Mouse (Mus musculus): ENCODE measurements around the gene Snx15.

The Snx15 gene

GRCm38 (mm10) chr19:6118677-6119185 lies 9.4 kb downstream of the Snx15 start:
- DNase-seq = no peak

GRCm38 (mm10) chr19:6117986-6118676 lies 10.0 kb downstream of the Snx15 start, which contains the start of gene Sac3d1:
Gene Sac3d1 (minus strand): TSS chr19:6118650.
- DNase-seq = peak; percentile 85 to 92

- no peak for DNase-seq
Observed at GRCm38 (mm10) chr19:6117346-6117985, 10.6 kb downstream of the Snx15 start.

- DNase-seq = peak in 1 of 2 experiments; percentile 68
Observed at GRCm38 (mm10) chr19:6116113-6116850, 11.8 kb downstream of the Snx15 start.

- DNase-seq = peak in 1 of 2 experiments; percentile 46
Observed at GRCm38 (mm10) chr19:6113116-6113515, 15.0 kb downstream of the Snx15 start.

GRCm38 (mm10) chr19:6105586-6105985 lies 22.5 kb downstream of the Snx15 start, which contains the start of gene Naaladl1:
Gene Naaladl1 (plus strand): TSS chr19:6105782.
- peak in 1 of 2 experiments; percentile 24 for DNase-seq

- DNase-seq = no peak
Observed at GRCm38 (mm10) chr19:6104476-6104875, 23.6 kb downstream of the Snx15 start.

- no peak for DNase-seq
Observed at GRCm38 (mm10) chr19:6102169-6102853, 25.8 kb downstream of the Snx15 start.

- DNase-seq = no peak
Observed at GRCm38 (mm10) chr19:6101186-6101585, 26.9 kb downstream of the Snx15 start.

GRCm38 (mm10) chr19:6097847-6098246 lies 30.3 kb downstream of the Snx15 start:
- DNase-seq = no peak

GRCm38 (mm10) chr19:6094119-6094518 lies 34.0 kb downstream of the Snx15 start, which contains the start of gene AC131692.1:
Gene AC131692.1 (plus strand): TSS chr19:6094419.
- no peak for DNase-seq

GRCm38 (mm10) chr19:6088841-6089240 lies 39.3 kb downstream of the Snx15 start:
- DNase-seq = no peak

- DNase-seq = peak in 1 of 2 experiments; percentile 53
Observed at GRCm38 (mm10) chr19:6085417-6085879, 42.7 kb downstream of the Snx15 start.

GRCm38 (mm10) chr19:6084478-6085248 lies 43.4 kb downstream of the Snx15 start, which contains the start of the genes Zfpl1 and Cdca5:
Gene Zfpl1 (minus strand): TSS chr19:6084956.
Gene Cdca5 (plus strand): TSS chr19:6084983.
- peak; percentile 97 for DNase-seq

- no peak for DNase-seq
Observed at GRCm38 (mm10) chr19:6082156-6082555, 45.9 kb downstream of the Snx15 start, which contains the start of gene Gm28374. Gene Gm28374 (minus strand): TSS chr19:6082256.

GRCm38 (mm10) chr19:6079983-6080480 lies 48.1 kb downstream of the Snx15 start, which contains the start of gene Tmem262:
Gene Tmem262 (plus strand): TSS chr19:6080033.
- no peak for DNase-seq

- peak; percentile 88 to 93 for DNase-seq
Observed at GRCm38 (mm10) chr19:6076564-6077393, 51.3 kb downstream of the Snx15 start, which contains the start of gene Vps51. Gene Vps51 (minus strand): TSS chr19:6077231.

GRCm38 (mm10) chr19:6073889-6074288 lies 54.2 kb downstream of the Snx15 start:
- DNase-seq = no peak

GRCm38 (mm10) chr19:6071261-6071660 lies 56.8 kb downstream of the Snx15 start:
- DNase-seq = no peak
